Mouse (Mus musculus): ENCODE results near the gene Capn11. TPM values are rescaled to one million over a fixed set of nuclear protein-coding genes. Genes with fewer than 3 reads are reported as not detected.

Gene Capn11
- total and polyA plus RNA-seq, 2 experiments from 2014 or later: 0.19 to 1.2 TPM

DNA sequence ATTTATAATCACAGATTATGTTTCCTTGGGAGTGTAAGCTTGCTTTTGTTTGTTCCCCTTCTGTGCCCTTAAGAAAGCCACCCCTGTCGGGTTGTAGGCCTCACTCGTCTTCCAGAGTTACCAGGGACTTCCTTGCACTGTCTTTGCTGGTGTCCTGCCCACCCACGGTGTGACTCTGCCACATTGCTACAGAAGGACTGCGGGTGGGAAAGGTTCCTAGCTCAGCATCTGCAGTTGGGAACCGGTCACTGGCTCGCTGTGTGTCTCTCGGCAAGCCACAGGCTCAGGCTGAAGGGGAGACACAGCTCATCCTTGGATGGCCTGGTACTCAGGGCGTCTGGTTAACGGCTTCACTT, 42.1 kb upstream of the Capn11 start:
- Histone ChIP-seq H3K9me3 (ENCODE audit: low read length) (no peaks in the 10 kb centered on the region), H3K4me2 (ENCODE audit: low read depth, low read length, poor library complexity, severe bottlenecking) (no peak overlapping the region), H3K4me1 (ENCODE audit: insufficient read depth, low read length) (no peaks in the 10 kb centered on the region), H3K27ac (ENCODE audit: low read depth, low read length) (no peak overlapping the region), H3K9ac (replicated peaks; ENCODE audit: low read length, poor library complexity, severe bottlenecking) (no peak overlapping the region), H3K27me3 (ENCODE audit: insufficient read depth, low read length) (no peaks in the 10 kb centered on the region), H3K4me3 (ENCODE audit: low read depth, low read length) (no peak overlapping the region), H3K36me3 (ENCODE audit: insufficient read depth, low read length) (0 out of 2 replicates have a peak, but pooled peaks cover 6% of the 10 kb centered on the region)
- WGBS: 61% methylated on average over 9 of the region's 9 CpGs
- DNase-seq (ENCODE audit: low spot score) (no peak), ATAC-seq (ENCODE audit: low FRiP score) (no peak)
- TF ChIP-seq CTCF (IDR thresholded peaks at IDR 0.05): no peak

DNA sequence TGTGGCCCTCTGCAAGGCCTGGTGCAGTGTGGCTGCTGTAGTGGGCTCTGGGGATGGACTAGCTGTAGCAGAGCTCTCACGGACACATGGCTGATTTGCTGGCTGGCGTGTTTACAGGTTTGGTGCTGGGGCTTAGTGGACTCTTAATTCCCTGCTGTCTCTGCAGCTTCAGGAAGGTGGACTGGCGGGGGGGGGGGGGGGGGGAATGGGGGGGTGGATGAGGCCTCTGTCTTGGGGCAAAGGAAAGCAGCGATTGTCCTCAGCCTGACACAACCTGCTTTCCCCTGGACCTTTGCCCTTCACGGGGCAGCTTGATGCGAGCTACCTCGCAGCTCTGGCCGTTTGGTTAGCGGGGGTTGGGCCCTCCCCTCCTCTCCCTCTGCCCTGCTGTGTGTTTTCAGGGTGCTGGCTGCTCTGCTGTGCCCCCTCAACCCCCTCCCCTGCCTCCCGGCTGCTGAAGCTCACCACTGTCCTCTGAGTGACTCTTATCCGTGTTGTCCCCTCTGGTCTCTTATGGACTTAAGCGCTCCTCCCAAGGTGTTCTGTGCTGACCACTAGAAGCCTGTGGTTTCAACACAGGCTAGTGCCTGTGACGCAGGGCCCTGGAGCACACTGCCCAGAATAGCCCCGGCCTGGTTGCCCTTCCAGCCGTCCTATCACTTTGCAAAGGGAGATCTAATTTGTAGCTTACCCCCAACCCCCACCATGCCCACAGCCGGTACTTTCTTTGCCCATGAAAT, 41.5 kb upstream of the Capn11 start:
- no peak overlapping the region for H3K4me2 ChIP-seq (ENCODE audit: low read depth, low read length, poor library complexity, severe bottlenecking)
- no peak overlapping the region for H3K27ac ChIP-seq (ENCODE audit: low read depth, low read length)
- 0 out of 2 replicates have a peak, but pooled peaks cover 6% of the 10 kb centered on the region for H3K36me3 ChIP-seq (ENCODE audit: insufficient read depth, low read length)
- H3K9ac ChIP-seq (replicated peaks; ENCODE audit: low read length, poor library complexity, severe bottlenecking): no peak overlapping the region
- 40% methylated on average over 9 of the region's 16 CpGs for WGBS
- DNase-seq (ENCODE audit: low spot score): no peak
- no peak for ATAC-seq (ENCODE audit: low FRiP score)
- no peaks in the 10 kb centered on the region for H3K9me3 ChIP-seq (ENCODE audit: low read length)
- no peaks in the 10 kb centered on the region for H3K27me3 ChIP-seq (ENCODE audit: insufficient read depth, low read length)
- H3K4me1 ChIP-seq (ENCODE audit: insufficient read depth, low read length): no peaks in the 10 kb centered on the region
- no peak overlapping the region for H3K4me3 ChIP-seq (ENCODE audit: low read depth, low read length)
- no peak for TF ChIP-seq CTCF (IDR thresholded peaks at IDR 0.05)

DNA sequence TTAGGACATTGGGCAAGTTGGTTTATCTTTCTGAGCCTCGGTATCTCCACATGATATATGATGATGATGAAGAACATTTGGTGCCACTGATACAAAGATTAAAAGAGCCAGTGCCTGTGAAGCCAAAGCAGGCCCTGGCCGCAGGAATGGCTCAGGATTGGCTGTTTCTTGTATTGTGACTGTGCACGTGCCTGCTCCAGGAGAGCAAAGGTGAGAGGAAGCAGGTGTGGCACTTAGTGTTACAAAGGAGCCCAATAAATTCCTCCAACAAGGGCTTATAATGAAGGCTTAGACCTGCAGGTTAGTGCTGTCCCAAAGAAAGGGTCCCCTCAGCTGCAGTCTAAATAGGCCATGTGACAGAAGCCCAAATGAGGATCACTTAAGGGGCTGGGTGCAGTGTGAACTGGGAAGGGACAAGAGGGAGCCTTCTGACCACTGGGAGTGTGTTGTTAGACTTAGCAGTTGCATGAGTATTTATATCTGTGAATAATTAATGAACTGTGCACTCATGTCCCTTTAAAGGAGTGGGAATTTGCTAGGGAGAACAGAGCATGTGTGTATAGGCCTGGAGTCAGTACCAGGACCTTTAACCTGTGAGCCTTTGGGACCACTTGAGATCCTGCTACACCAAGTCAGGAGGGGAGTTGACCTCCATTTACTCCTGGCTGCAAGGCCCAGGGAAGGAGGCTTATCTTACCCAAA, 40.1 kb upstream of the Capn11 start:
- no peak overlapping the region for H3K9ac ChIP-seq (replicated peaks; ENCODE audit: low read length, poor library complexity, severe bottlenecking)
- 93% methylated on average over 3 of the region's 3 CpGs for WGBS
- no peak overlapping the region for H3K4me3 ChIP-seq (ENCODE audit: low read depth, low read length)
- H3K36me3 ChIP-seq (ENCODE audit: insufficient read depth, low read length): 0 out of 2 replicates have a peak, but pooled peaks cover 6% of the 10 kb centered on the region
- H3K4me1 ChIP-seq (ENCODE audit: insufficient read depth, low read length): no peaks in the 10 kb centered on the region
- no peak overlapping the region for H3K4me2 ChIP-seq (ENCODE audit: low read depth, low read length, poor library complexity, severe bottlenecking)
- TF ChIP-seq CTCF (IDR thresholded peaks at IDR 0.05): no peak
- H3K27ac ChIP-seq (ENCODE audit: low read depth, low read length): no peak overlapping the region
- DNase-seq (ENCODE audit: low spot score) (no peak), ATAC-seq (ENCODE audit: low FRiP score) (no peak)
- no peaks in the 10 kb centered on the region for H3K9me3 ChIP-seq (ENCODE audit: low read length)
- H3K27me3 ChIP-seq (ENCODE audit: insufficient read depth, low read length): no peaks in the 10 kb centered on the region

DNA sequence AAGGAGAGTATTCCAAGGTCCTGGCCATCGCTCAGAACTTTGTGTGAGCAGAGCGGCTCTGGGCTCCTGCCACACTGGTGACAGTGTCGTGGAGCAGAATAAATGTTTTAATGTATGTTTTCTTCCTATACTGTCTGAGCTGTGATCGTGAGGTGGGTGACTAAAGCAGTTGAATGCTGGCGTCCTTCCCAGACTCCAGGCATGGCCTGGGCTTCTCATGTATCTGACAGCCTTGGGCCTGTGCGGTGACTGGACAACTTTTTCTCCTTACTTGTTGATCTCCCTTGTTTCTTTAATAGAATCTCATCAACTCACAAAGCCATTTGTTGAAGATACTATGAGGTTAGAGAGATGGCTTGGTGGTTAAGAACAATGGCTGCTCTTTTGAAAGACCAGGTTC, 39.2 kb upstream of the Capn11 start:
- H3K4me3 ChIP-seq (ENCODE audit: low read depth, low read length): no peak overlapping the region
- DNase-seq (ENCODE audit: low spot score) (no peak), ATAC-seq (ENCODE audit: low FRiP score) (no peak)
- H3K4me2 ChIP-seq (ENCODE audit: low read depth, low read length, poor library complexity, severe bottlenecking): no peak overlapping the region
- H3K4me1 ChIP-seq (ENCODE audit: insufficient read depth, low read length): no peaks in the 10 kb centered on the region
- no peak overlapping the region for H3K9ac ChIP-seq (replicated peaks; ENCODE audit: low read length, poor library complexity, severe bottlenecking)
- H3K36me3 ChIP-seq (ENCODE audit: insufficient read depth, low read length): 0 out of 2 replicates have a peak, but pooled peaks cover 6% of the 10 kb centered on the region
- no peak for TF ChIP-seq CTCF (IDR thresholded peaks at IDR 0.05)
- H3K9me3 ChIP-seq (ENCODE audit: low read length): no peaks in the 10 kb centered on the region
- WGBS: 93% methylated on average over 6 of the region's 6 CpGs
- H3K27ac ChIP-seq (ENCODE audit: low read depth, low read length): no peak overlapping the region
- H3K27me3 ChIP-seq (ENCODE audit: insufficient read depth, low read length): no peaks in the 10 kb centered on the region

DNA sequence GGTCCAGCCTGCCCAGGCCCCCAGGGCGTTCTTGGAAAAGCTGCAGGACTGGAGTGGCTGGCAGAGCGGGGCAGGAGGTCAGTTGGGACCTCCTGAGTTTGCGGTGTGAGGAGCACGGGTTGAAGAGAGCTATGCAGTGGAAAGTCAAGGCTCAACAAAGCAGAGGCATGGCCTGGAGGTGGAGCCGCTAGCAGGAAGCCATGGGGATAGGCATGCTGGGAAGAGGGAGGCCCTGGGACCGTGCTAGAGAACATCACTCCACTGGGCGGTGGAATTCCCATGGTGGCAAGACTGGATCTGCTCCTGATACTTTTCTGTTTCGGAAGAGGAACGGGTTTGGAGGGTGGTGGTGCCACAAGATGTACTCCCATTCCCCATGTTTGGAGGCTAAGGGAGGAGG, 37.9 kb upstream of the Capn11 start:
- TF ChIP-seq CTCF (IDR thresholded peaks at IDR 0.05): no peak
- no peak overlapping the region for H3K4me3 ChIP-seq (ENCODE audit: low read depth, low read length)
- no peak overlapping the region for H3K27ac ChIP-seq (ENCODE audit: low read depth, low read length)
- no peak overlapping the region for H3K9ac ChIP-seq (replicated peaks; ENCODE audit: low read length, poor library complexity, severe bottlenecking)
- ATAC-seq (ENCODE audit: low FRiP score) (no peak), DNase-seq (ENCODE audit: low spot score) (no peak)
- H3K36me3 ChIP-seq (ENCODE audit: insufficient read depth, low read length): 0 out of 2 replicates have a peak, but pooled peaks cover 6% of the 10 kb centered on the region
- 93% methylated on average over 9 of the region's 9 CpGs for WGBS
- H3K4me2 ChIP-seq (ENCODE audit: low read depth, low read length, poor library complexity, severe bottlenecking): no peak overlapping the region
- H3K4me1 ChIP-seq (ENCODE audit: insufficient read depth, low read length): no peaks in the 10 kb centered on the region
- H3K27me3 ChIP-seq (ENCODE audit: insufficient read depth, low read length): no peaks in the 10 kb centered on the region
- no peaks in the 10 kb centered on the region for H3K9me3 ChIP-seq (ENCODE audit: low read length)
